Mouse (Mus musculus) embryo, embryonic 11.5 days (tissue): ENCODE measurements around the gene Ano10.
"Not testable (repeated sequence)": the region's sequence is repeated elsewhere in the genome, so short reads cannot be mapped to it uniquely, and the experiment has no call there.

Source experiments
- DNase-seq: peaks from one replicate; pipeline ENCODE4 v3.0.0-alpha.2; 2012; ENCODE audit warnings: low read depth, low spot score

Gene Ano10

DNA sequence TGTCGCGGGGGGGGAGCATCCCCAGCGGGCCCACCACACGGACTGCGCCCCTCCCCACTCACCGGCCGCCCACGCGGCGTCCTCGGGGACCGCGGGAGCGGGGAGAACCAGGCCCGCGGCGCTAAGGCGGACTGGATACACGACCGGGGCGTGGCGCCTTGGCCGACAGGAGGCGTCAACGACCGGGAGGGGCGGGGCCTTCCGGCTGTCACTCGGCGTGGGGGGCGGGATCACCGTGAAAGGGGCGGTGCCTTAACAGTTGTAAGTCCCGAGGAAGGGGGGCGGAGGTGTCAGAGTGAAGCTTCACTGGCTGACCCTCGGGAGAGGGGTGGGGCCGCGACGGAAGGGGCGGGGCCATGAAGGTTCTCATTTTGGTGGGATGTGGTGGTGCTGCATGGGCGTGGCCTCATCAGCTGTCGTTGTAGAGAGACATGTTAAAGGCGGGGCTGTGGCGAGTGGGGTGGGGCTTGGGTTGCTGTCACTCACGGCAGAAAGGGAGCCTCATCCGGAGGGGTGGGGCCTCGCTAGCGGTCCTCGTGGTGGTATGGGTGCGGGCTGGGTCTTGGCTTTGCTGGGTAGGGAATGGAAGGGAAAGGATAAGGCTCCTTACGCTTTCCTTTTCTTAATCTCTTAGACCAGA, at the start of gene Ano10:
Gene Ano10, minus strand, starts transcription at position 182 of the 640 bp plus-strand sequence.
- DNase-seq, result peak; percentile 95

DNA sequence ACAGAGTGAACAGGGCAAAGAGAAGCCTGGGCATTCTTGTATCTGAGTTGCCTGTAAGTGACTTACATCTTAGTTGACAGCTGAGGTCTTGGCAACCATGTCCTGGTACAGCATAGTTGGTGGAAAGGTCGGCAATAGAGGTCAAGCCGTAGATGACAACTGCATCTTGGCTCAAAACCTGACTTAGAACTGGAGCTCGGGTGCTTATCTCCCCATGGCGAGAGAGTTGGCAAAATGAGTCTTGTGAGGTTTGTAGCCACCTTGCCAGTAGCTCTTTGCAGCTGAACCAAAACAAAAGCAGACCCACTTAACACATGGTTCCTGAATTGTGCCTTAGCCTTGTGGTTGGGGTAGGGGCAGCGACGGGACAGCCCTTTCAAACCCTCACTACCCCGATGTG, 49.2 kb upstream of the Ano10 start:
- DNase-seq, result no peak

DNA sequence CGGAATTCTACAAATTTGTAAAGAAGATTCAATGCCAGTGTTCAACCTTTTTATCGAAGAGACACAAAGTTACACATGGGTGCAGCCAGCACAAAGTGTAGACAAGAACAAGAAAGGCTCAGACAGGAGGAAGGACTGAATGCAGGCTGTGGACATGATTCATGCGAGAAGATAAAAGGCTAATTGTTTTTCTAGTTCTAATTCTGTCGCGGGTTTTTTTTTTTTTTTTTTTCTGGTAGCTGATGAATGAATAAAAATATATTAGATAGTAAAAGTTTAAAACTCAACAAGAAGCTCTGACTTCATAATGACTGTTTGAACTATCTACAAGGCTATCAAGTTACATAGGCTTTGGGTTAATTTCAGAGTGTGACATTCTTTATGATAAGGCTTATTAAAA, 45.7 kb upstream of the Ano10 start:
- no peak for DNase-seq

DNA sequence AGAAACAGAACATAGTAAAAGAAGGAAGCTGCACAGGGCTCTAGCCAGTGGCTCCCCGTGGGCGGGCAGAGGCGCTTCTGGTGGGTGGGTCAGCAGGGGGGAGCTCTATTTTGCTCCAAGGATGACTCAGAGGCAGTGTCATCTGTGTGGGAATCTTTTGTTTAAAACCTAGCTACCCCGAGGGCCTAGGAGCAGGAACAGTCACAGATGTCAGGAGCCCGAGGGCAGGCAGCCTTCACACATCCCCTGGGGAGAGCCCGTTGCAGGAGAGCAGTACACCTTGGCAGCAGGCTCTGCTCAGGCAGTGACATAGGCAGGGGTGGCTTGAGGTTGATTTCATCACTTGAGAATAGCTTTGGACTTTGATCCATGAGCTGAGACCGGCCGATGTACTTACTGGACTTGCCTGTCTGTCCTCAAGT, 43.3 kb upstream of the Ano10 start:
- DNase-seq, result no peak

DNA sequence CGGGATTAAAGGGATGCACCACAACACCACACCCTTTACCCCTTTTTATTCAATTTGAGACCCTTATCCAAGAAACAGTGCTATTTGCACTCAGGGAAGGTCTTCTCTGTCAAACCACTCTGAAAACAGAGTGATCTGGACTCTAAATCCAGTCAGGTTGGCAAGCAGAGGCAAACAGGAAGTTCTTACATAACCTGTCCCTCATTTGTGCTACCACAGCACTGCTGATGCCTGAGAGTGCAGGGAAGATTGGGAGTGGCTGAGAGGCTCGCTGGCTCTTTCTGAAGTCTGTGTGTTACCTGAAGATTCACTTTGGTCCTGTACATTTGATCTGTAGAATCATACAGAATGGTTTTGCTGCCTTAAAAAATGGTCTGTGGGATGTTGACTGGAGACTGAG, 42.5 kb upstream of the Ano10 start:
- DNase-seq, result no peak

DNA sequence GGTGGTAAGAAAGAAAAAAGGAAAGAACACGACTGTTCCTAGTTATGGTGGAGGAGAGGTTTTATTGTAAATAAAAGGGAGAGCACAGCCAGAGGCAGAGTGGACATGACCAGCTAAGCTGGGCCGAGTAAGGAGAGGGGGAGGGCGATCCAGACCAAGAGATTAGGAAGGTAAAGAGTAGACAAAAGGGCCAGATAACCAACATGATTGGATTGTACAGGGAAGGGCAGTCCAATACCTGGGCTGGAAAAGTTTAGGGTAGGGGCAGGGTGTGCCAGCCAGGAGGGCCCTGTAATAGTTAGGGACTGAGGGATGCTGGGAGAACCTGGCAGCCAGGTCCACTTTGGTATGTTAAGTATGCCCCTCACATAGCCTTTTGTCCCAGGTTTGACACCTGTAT, 34.0 kb upstream of the Ano10 start:
- DNase-seq, result no peak

DNA sequence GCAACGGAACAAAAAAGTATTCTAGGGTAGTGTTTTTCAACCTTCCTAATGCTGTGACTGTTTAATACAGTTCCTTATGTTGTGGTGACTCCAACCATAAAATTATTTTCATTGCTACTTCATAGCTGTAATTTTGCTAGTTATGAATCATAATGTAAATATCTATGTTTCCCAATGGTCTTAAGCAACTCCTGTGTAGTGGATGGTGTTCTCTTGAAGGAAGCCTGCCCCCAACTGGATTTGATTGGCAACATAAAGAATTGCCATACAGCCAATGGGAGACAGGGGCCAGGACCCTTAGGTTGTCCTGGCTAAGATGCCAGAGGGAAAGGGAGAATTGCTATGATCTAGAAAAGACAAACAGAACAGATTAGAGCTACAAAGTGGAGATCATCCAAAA, 31.8 kb upstream of the Ano10 start:
- DNase-seq, result no peak

DNA sequence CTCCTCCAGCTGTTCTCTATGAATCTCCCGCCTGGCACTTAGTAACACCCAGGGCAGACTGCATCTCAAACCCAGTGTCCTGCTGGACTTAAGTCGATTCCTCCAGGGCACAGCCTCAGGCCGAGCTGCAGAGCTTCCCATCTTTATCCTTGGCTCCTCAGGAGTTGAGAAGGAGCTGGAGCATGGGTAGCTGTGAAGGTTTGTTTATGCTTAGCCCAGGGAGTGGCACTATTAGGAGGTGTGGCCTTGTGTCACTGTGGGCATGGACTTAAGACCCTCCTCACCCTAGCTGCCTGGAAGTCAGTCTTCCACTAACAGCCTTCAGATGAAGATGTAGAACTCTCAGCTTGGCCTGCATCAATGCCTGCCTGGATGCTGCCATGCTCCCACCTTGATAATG, 28.1 kb upstream of the Ano10 start:
- DNase-seq, result no peak

DNA sequence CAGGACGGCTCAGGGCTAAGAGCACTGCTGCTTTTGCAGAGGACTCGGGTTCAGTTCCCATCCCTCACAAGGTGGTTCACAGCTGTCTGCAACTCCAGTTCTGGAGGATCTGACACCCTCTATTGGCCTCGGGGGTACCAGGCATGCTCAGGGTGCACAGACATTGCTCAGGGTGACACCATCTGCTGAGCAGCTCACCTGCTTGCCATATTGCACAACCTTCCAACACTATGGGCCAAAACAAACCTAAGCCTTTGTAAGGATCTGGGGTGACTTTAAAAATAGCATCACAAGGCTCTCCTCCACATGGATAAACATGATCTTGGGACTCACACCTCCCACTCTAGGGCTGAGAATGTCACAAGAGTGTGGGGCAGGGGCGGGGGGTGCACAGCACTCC, 26.4 kb upstream of the Ano10 start:
- DNase-seq, result no peak

DNA sequence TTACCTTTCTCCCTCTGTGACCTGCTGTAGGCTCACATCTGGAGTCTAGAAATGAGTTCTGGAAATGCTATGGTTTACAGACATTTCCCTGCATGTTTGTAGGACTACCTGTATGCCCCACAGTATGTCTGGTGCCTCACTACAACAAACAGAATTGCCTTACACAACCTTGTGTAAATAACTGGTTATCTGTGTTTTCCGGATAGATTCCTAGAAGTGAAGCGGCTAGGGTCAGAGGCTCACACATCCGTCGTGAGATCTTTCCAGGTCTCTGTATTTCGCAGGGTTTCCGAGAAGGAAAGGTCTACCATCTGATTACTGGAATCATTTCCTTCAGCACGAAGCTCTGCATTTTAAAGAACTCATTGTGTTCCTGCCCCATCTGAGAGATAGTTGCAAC, 22.3 kb upstream of the Ano10 start:
- DNase-seq, result no peak

DNA sequence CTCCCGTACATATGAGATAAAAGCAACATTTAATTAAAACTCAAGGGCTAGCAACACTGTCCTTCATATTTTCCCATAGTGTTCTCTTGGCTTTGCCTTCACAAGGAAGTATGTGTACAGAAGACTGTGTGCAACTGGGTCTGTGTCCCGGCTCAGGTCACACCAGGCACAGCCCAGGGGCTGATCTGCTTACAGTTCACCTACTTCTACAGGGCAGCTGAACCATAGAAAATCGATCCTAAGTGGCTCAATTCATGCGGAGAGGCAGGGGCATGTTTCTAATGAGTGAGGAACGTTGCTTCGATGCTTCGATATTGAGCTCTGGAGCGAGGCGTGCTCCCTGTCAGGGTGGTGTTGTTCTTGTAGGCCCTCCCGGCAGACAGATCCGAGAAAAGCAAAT, 21.3 kb upstream of the Ano10 start:
- no peak for DNase-seq

DNA sequence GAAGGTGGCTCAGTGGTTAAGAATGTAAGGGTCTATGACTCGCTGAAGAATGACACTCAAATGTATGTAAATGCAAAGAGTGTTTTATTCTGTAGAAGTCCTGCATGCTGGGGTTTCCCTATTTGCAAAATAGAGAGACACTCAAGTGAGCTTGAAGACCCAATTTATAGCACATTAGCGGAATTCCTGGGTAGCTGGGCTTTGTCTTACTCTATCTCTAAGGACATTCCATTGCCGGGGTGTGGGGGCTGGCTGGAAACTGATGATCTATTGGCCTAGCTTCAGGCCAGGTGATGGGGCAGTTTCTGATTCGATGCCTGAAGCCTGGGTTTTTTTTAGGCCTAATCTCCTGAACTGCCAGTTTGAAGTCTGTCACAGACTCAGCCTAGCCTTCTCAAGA, 20.7 kb upstream of the Ano10 start:
- DNase-seq, result no peak

DNA sequence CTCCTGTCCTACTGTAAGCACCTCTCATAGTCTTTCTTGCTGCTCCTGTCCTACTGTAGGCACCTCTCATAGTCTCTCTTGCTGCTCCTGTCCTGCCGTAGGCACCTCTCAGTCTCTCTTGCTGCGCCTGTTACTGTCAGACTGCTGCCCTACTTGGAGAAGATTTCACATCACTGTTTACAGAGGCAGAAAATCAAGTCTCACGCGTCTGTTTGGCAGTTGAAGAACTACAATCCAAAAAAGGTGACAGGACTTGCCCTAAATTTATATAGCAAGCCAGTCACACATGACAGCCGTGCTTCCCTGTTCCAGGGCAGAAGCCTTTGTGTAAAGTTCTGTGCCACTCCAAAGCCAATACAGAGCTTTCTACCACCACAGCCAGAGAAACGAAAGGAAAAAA, 20.2 kb upstream of the Ano10 start:
- DNase-seq, result no peak

DNA sequence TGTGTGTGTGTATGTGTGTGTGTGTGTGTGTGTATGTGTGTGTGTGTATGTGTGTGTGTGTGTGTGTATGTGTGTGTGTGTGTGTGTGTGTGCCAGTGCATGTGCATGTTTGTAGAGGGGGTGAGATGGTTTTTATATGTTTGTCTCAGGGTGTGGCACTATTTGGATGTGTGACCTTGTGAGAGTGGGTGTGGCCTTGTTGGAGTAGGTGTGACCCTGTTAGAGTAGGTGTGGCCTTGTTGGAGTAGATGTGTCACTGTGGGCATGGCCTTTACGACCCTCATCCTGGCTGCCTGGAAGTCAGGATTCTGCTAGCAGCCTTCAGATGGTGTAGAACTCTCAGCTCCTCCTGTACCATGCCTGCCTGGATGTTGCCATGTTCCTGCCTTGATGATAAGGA, 18.9 kb upstream of the Ano10 start:
- not testable (repeated sequence) for DNase-seq

DNA sequence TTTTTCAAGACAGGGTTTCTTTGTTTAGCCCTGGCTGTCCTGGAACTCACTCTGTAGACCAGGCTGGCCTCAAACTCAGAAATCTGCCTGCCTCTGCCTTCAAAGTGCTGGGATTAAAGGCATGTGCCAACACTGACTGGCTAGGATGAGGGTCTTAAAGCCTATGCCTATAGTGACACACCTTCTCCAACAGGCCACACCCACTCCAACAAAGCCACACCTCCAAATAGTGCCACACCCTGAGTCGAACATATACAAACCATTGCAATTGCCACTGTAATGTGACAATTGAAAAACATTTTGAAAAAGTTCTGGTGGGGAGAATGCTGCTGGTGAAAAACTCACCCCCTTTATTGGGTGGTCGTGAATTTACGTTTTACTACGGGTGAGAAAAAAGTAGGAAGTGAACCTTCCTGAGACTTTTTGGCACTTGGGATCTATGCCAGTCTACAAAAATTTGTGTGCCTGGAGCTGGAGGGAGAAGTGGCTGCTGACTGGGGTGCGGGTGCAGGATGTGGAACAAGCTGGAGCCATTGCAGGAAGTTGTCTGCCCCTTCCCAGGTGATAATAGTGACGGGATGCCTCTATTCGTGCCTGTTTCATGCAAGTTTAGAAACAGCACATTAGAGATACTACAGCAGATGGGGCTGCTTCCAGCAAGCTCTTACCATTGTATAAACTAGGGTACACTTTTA, 18.2 kb upstream of the Ano10 start:
- DNase-seq, result no peak

DNA sequence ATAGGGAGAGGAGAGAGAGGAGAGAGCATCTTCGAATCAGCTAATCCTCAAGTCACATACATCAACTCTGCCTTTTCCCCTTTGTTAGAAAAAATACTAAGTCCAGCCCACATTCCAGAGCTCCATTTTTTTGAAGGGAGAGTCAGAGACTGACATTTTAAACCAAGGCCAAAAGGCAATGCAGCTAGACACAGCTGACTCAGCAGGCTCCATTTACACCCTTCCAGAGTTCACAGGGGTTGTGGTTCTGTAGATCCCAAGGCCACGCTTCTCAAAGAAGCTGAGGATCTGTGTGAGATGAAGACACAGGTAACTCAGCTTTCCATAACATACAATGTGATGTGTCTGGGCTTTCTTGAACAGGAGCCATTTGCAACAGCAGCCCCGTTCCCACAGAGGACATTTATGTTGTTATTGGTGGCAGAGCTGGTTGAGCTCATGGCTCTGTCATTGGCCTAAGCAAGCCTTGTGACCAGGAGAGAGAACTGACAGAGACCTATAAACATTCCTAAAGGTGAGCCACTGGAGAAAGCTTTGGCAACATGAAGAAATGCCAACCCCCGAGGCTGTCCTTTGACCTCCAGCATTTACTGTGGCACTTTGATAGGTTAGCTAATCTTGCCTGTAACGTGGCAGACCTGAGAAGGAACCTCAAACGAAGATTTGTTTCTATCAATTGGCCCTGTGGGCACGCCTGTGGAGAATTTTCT, 17.0 kb upstream of the Ano10 start:
- no peak for DNase-seq

DNA sequence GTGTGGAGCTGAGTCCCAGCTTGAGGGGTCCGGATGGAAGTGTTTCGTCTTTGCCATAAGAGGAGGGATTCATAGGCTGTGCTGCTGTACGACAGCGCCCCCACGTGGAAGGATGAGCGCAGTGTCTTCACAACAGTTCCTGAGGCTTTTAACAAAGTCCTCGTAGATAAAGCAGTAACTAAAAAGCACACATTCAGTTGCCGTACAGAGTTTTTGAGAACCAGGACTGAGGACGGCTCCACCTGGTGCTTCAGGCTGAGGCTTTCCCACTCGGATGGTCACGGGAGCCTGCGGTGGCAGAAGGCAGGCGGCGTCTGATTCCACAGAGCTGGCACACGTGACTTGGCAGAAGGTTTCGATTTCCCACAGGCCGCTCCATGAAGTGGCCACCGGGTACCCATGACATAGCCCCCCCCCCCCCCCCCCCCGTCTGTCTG, 16.4 kb upstream of the Ano10 start:
- peak; percentile 83 for DNase-seq

DNA sequence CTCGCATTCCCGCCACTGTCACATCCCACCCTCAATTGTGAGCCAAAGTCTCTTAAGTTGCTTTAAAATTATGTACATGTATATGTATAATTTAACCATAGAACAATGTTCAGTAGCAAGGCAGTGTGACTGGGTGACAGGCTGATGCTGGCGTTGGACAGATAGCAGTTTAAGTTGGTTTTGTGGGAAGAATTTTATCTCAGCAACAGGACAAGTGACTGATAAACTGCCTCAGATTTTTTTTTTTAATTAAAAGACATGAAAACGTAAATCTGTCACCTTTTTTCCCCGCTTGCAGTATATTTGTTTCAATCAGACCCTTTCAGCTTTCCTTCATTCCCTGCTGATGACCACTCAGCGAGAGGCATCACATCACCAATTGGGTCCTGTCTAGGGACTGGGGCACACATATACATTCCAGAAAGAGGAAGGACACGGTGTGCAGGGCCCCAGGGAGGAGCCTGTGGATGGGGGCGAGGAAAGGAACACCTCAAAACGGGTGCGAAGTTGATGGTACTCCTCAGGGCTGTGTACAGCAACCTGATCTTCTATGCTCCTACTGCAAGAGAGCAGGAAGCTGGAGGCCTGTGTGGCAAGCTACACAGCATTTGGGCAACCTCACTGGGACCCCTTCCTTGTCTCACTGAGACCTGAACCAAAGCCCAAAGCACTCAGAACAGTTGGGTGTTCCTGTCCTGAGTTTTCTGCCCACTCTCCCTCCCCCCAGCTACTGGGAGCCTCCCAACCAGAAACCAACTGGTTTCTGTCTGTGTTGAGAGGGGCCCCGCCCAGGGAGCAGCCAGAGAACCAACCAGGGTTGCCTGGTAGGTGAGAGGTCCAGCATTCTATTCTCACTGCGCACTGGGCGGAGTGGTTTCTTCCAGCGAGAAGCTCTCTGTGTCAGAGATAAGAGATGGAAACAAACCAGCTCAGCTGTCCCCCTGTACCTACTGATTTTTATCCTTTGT, 15.1 kb upstream of the Ano10 start:
- DNase-seq, result no peak

DNA sequence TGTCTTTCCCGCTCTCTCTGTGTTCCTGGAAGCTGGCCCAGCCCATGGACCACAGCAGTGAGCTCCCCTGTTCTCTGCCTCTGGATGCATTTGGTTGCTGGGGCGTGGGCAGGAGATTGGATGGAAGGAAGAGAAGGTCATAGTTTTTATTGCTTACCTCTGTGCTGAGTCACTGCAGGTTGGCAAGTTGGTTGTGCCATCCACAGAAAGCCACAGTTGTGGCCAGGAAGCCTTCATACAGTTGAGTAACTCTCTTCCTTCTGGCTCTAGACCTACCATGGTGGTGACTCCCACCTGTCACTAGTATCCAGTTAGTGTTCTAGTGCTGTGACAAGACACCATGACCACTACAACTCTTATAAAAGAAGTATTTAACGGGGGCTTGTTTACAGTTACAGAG, 11.1 kb upstream of the Ano10 start:
- no peak for DNase-seq

DNA sequence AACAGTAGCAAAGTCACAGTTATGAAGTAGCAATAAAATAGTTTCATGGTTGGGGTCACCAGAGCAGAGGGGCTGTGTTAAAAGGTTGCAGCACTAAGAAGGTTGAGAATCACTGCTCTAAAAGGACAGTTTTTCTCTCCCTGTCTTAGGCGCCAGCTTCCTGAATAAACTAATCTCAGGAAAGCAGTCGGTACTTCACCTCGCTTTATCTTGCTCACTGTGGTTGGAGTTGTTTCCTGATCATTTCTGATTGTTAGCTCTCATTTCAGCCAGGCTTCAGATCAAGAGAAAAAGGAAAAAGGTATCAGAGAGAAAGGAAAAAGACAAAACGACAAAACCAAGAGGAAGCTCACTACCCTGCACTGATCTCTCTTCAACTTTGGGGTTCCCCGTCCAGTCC, 1.9 kb upstream of the Ano10 start:
- DNase-seq, result no peak

DNA sequence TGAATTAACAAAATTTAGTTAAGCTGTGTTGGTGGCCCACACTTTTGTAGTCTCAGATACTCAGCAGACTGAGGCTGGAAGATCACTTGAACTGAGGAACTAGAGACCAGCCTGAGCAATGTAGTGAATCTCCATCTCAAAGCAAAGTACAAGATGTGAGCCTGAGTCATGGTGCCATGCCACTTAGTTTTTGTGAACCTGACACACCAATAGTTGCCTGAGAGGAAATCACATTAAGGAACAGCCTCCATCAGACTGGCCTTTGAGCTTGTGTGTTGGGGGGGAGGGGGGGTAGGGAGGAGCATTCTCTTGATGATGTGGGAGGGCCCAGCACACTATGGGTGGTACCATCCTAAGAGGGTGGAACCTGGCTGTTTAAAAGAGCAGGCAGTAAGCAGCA, 1.2 kb upstream of the Ano10 start:
- no peak for DNase-seq

DNA sequence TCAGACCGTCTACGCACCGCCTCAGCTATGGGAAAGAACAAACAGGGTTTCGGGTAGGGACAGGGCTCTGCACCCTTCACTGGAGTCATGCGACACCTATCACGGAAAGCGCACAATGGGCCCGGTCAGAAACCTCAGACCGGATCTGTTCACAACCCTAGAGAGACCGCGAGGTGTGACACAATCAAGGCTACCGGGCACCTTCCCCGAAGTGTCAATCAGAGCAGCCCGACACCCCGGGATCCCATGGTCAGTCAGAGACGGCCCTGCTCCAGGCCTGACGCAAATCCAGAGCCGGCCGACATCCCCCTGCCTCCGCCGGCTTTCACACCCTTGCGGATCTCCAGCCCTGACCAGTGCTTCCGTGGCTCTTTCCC, 370 bp downstream of the Ano10 start:
- no peak for DNase-seq
